Mouse (Mus musculus) midbrain, embryonic 13.5 days (tissue): ENCODE data around the gene Olfr782. TPM values are rescaled to one million over a fixed set of nuclear protein-coding genes. Genes with fewer than 3 reads are reported as not detected.
"Not testable (repeated sequence)": the region's sequence is repeated elsewhere in the genome, so short reads cannot be mapped to it uniquely, and the experiment has no call there.

Source experiments
- ATAC-seq: fragments of 200-750 bp; cut with Nextera tagmentation; 2 replicates; pipeline ENCODE4 v1.8.0; 2017; ENCODE audit warnings: mild to moderate bottlenecking, moderate TSS enrichment, moderate library complexity
- H3K27ac ChIP-seq: fragments of 300-500 bp; sonication (generic); 2 replicates; pipeline ENCODE4 v1.5.1; 2015; ENCODE audit warnings: inconsistent platforms, mild to moderate bottlenecking, moderate library complexity
- H3K27me3 ChIP-seq: fragments of 300-500 bp; sonication (generic); 2 replicates; pipeline ENCODE4 v1.6.1; 2015; ENCODE audit warnings: mild to moderate bottlenecking, inconsistent platforms
- H3K36me3 ChIP-seq: fragments of 300-500 bp; sonication (generic); 2 replicates; pipeline ENCODE4 v1.6.1; 2015; ENCODE audit warnings: mild to moderate bottlenecking, inconsistent platforms
- H3K4me1 ChIP-seq: fragments of 300-500 bp; sonication (generic); replicated peaks from 2 replicates; pipeline ENCODE4 v1.6.1; 2015; ENCODE audit warnings: inconsistent platforms
- H3K4me2 ChIP-seq: fragments of 300-500 bp; sonication (generic); replicated peaks from 2 replicates; pipeline ENCODE4 v1.6.1; 2015; ENCODE audit warnings: moderate library complexity, mild to moderate bottlenecking, inconsistent platforms
- H3K4me3 ChIP-seq: fragments of 300-500 bp; sonication (generic); replicated peaks from 2 replicates; pipeline ENCODE4 v1.5.1; 2015; ENCODE audit warnings: mild to moderate bottlenecking, inconsistent platforms
- H3K9ac ChIP-seq: fragments of 300-500 bp; sonication (generic); replicated peaks from 2 replicates; pipeline ENCODE4 v1.6.1; 2015; ENCODE audit warnings: mild to moderate bottlenecking, inconsistent platforms
- H3K9me3 ChIP-seq: fragments of 300-500 bp; sonication (generic); 2 replicates; pipeline ENCODE4 v1.6.1; 2016; ENCODE audit warnings: mild to moderate bottlenecking, inconsistent platforms
- WGBS: fragments of 180-500 bp; shearing (Covaris S2); methylation state at CpG from one replicate; pipeline ENCODE4 v1.1.7; 2015; 5-methylcytosine and 5-hydroxymethylcytosine counted together
- polyA plus RNA-seq: library from polyadenylated mRNA; unstranded; fragments of >200 nt; fragmentation: Nextera tagmentation; extraction: Ambion mirVana; gene quantifications from 2 replicates; pipeline ENCODE4 v1.2.1, GENCODE M21; 2015

Gene Olfr782
- polyA plus RNA-seq = not detected in 2 replicates

GRCm38 (mm10) chr10:129348550-129348949, at the start of gene Olfr782:
Gene Olfr782 (plus strand): TSS chr10:129348850.
- Histone ChIP-seq H3K4me3 (no peak within 1 kb of the TSS), H3K9me3 (no peaks in the 10 kb centered on the region), H3K9ac (no peak within 1 kb of the TSS), H3K27ac (no peak within 1 kb of the TSS), H3K4me2 (no peak within 1 kb of the TSS), H3K36me3 (no peaks in the 10 kb centered on the region), H3K4me1 (no peaks in the 10 kb centered on the region), H3K27me3 (no peaks in the 10 kb centered on the region)
- 88% methylated on average over 3 of the region's 3 CpGs for WGBS
- ATAC-seq = no peak

GRCm38 (mm10) chr10:129312973-129313372, 35.7 kb upstream of the Olfr782 start:
- ATAC-seq, H3K27me3 ChIP-seq, H3K4me2 ChIP-seq, H3K9ac ChIP-seq, H3K4me3 ChIP-seq, H3K36me3 ChIP-seq, H3K27ac ChIP-seq, H3K4me1 ChIP-seq, H3K9me3 ChIP-seq: not testable (repeated sequence)
- WGBS = 63% methylated on average over 1 of the region's 1 CpGs

- not testable (repeated sequence) for H3K27me3 ChIP-seq, H3K4me3 ChIP-seq, H3K9ac ChIP-seq, H3K4me2 ChIP-seq, H3K36me3 ChIP-seq, H3K27ac ChIP-seq, ATAC-seq, H3K9me3 ChIP-seq, H3K4me1 ChIP-seq
- no CpG with 5 or more reads among the region's 1 CpGs for WGBS
These were observed 35.1 kb upstream of the Olfr782 start for GRCm38 (mm10) chr10:129313521-129313920.

- Histone ChIP-seq H3K9ac (no peak within 1 kb of the TSS), H3K4me2 (no peak within 1 kb of the TSS), H3K27me3 (no peaks in the 10 kb centered on the region), H3K4me1 (no peaks in the 10 kb centered on the region), H3K9me3 (no peaks in the 10 kb centered on the region), H3K4me3 (no peak within 1 kb of the TSS), H3K27ac (no peak within 1 kb of the TSS), H3K36me3 (no peaks in the 10 kb centered on the region)
- 93% methylated on average over 3 of the region's 3 CpGs for WGBS
- no peak for ATAC-seq
These were observed 30.8 kb upstream of the Olfr782 start, which contains the start of gene Olfr780 for GRCm38 (mm10) chr10:129317817-129318216. Gene Olfr780 (plus strand): TSS chr10:129318117.

- H3K9ac ChIP-seq = no peak within 1 kb of the TSS
- H3K27me3 ChIP-seq = no peaks in the 10 kb centered on the region
- H3K9me3 ChIP-seq = no peaks in the 10 kb centered on the region
- no peak within 1 kb of the TSS for H3K27ac ChIP-seq
- no peak within 1 kb of the TSS for H3K4me2 ChIP-seq
- no peak within 1 kb of the TSS for H3K4me3 ChIP-seq
- H3K36me3 ChIP-seq = no peaks in the 10 kb centered on the region
- no peak for ATAC-seq
- no peaks in the 10 kb centered on the region for H3K4me1 ChIP-seq
These were observed 20.1 kb upstream of the Olfr782 start, which contains the start of gene Olfr781 for GRCm38 (mm10) chr10:129328554-129328953. Gene Olfr781 (plus strand): TSS chr10:129328854.

GRCm38 (mm10) chr10:129352475-129352874, 3.8 kb downstream of the Olfr782 start:
- H3K9me3 ChIP-seq, ATAC-seq, H3K4me3 ChIP-seq, H3K4me1 ChIP-seq, H3K27ac ChIP-seq, H3K9ac ChIP-seq, H3K4me2 ChIP-seq, H3K27me3 ChIP-seq, H3K36me3 ChIP-seq: not testable (repeated sequence)
- WGBS = 81% methylated on average over 2 of the region's 2 CpGs

GRCm38 (mm10) chr10:129356496-129356895, 7.8 kb downstream of the Olfr782 start:
- ATAC-seq, H3K9me3 ChIP-seq, H3K4me3 ChIP-seq, H3K27ac ChIP-seq, H3K9ac ChIP-seq, H3K4me2 ChIP-seq, H3K4me1 ChIP-seq, H3K27me3 ChIP-seq, H3K36me3 ChIP-seq: not testable (repeated sequence)
- WGBS = 83% methylated on average over 4 of the region's 4 CpGs

GRCm38 (mm10) chr10:129357307-129357706, 8.7 kb downstream of the Olfr782 start:
- H3K4me2 ChIP-seq = no peak overlapping the region
- H3K4me1 ChIP-seq = no peaks in the 10 kb centered on the region
- no peak overlapping the region for H3K9ac ChIP-seq
- H3K27ac ChIP-seq = no peak overlapping the region
- H3K36me3 ChIP-seq = no peaks in the 10 kb centered on the region
- 80% methylated on average over 5 of the region's 5 CpGs for WGBS
- H3K4me3 ChIP-seq = no peak overlapping the region
- H3K9me3 ChIP-seq = no peaks in the 10 kb centered on the region
- H3K27me3 ChIP-seq = no peaks in the 10 kb centered on the region
- no peak for ATAC-seq

GRCm38 (mm10) chr10:129374051-129374450, 25.4 kb downstream of the Olfr782 start:
- not testable (repeated sequence) for H3K4me1 ChIP-seq, H3K9me3 ChIP-seq, H3K9ac ChIP-seq, H3K4me2 ChIP-seq, H3K27ac ChIP-seq, H3K36me3 ChIP-seq, H3K4me3 ChIP-seq, H3K27me3 ChIP-seq, ATAC-seq
- WGBS = 93% methylated on average over 5 of the region's 5 CpGs

- no peaks in the 10 kb centered on the region for H3K9me3 ChIP-seq
- ATAC-seq = no peak
- no peak within 1 kb of the TSS for H3K4me3 ChIP-seq
- H3K4me1 ChIP-seq = no peaks in the 10 kb centered on the region
- no peak within 1 kb of the TSS for H3K4me2 ChIP-seq
- no peak within 1 kb of the TSS for H3K9ac ChIP-seq
- H3K27me3 ChIP-seq = no peaks in the 10 kb centered on the region
- H3K36me3 ChIP-seq = no peaks in the 10 kb centered on the region
- H3K27ac ChIP-seq = no peak within 1 kb of the TSS
These were observed 35.1 kb downstream of the Olfr782 start, which contains the start of gene Olfr784 for GRCm38 (mm10) chr10:129383783-129384182. Gene Olfr784 (plus strand): TSS chr10:129384083.

- ATAC-seq = no peak
- 51% methylated on average over 5 of the region's 5 CpGs for WGBS
- Histone ChIP-seq H3K4me2 (no peak overlapping the region), H3K4me3 (no peak overlapping the region), H3K36me3 (no peaks in the 10 kb centered on the region), H3K9me3 (no peaks in the 10 kb centered on the region), H3K9ac (no peak overlapping the region), H3K4me1 (no peaks in the 10 kb centered on the region), H3K27me3 (no peaks in the 10 kb centered on the region), H3K27ac (no peak overlapping the region)
These were observed 52.2 kb downstream of the Olfr782 start for GRCm38 (mm10) chr10:129400892-129401291.
